Mouse (Mus musculus): ENCODE measurements around the gene Gm13090. TPM values are rescaled to one million over a fixed set of nuclear protein-coding genes. Genes with fewer than 3 reads are reported as not detected.

Gm13090 gene
- polyA plus RNA-seq, 1 experiment from 2014 or later: not detected

DNA sequence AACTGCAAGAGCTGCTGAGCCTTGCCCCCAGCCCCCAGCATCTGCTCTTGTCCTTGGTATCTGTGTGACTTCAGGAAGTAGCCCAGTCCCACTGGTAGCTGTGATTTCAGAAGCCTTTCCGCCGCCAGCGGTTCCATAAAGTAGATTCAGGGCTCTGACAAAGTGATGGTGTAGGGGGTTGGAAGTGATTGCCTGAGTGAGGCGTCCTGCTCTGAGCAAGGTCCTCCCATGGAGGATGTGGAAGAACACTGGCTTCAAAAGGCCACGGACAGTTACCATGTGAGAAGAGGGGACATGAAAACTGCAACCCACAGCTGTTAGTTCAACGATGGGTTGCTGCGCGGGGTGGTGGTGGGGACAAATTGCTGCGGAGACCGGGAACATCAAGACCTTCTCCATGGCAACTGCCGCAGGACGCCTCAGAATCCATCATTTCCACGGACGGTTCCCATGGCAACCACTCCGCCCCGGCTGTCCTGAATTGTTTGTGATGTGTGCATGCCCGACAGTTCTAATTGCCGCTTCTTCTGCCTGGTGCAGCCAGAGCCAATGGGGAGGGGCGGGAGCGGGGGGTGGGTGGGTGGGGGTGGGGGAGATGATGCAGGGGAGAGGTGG lies 51.1 kb downstream of the Gm13090 start:
- H3K27me3 ChIP-seq: peaks cover 34% of the 10 kb centered on the region
- peaks cover 15% of the 10 kb centered on the region; the same call in 1 of the 2 replicates for H3K9me3 ChIP-seq
- 2% methylated on average over 20 of the region's 20 CpGs for WGBS
- 0 out of 2 replicates have a peak overlapping the region, but pooled peaks have one; percentile 12 for H3K4me2 ChIP-seq (replicated peaks)
- no peak overlapping the region; the same call in 1 of the 2 replicates for H3K4me3 ChIP-seq
- ATAC-seq (ENCODE audit: low FRiP score, low read depth): no peak
- H3K36me3 ChIP-seq: no peaks in the 10 kb centered on the region
- no peak overlapping the region for H3K9ac ChIP-seq
- H3K27ac ChIP-seq: no peak overlapping the region
- peaks cover 25% of the 10 kb centered on the region for H3K4me1 ChIP-seq

Other genes with a start within 250 kb of the Gm13090 start
- 22.5 and 24.3 TPM in 2 replicates for gene Errfi1, start 235.7 kb upstream of the Gm13090 start, polyA plus RNA-seq (2015; fragmentation: Nextera tagmentation; extraction: Ambion mirVana)
- 411 and 442 TPM in 2 replicates for gene Park7, start 175.1 kb upstream of the Gm13090 start, polyA plus RNA-seq (2015; fragmentation: Nextera tagmentation; extraction: Ambion mirVana)
- 0.40 and 0.51 TPM in 2 replicates for gene Tnfrsf9, start 175.0 kb upstream of the Gm13090 start, polyA plus RNA-seq (2015; fragmentation: Nextera tagmentation; extraction: Ambion mirVana)
- gene Uts2, start 92.5 kb upstream of the Gm13090 start, polyA plus RNA-seq (2015; fragmentation: Nextera tagmentation; extraction: Ambion mirVana): not detected in 2 replicates
- 7.0 and 7.4 TPM in 2 replicates for gene Per3, start 44.9 kb upstream of the Gm13090 start, polyA plus RNA-seq (2015; fragmentation: Nextera tagmentation; extraction: Ambion mirVana)
- gene Vamp3, start 31.6 kb upstream of the Gm13090 start, polyA plus RNA-seq (2015; fragmentation: Nextera tagmentation; extraction: Ambion mirVana): 114 and 117 TPM in 2 replicates